Mouse (Mus musculus) left cerebral cortex, postnatal 36 days (tissue): Measurements from ENCODE around the gene Mastl. TPM values are rescaled to one million over a fixed set of nuclear protein-coding genes. Genes with fewer than 3 reads are reported as not detected.

ENCODE experiments used
- DNase-seq, 2 experiments: peaks; one replicate each; pipeline ENCODE4 v3.0.0; 2021 to 2022; ENCODE audit warnings: low spot score in 2 of 2, mixed read lengths in 1 of 2
- intact Hi-C: fragments of 180-260 bp; cut with DNase I; formaldehyde crosslinking; loops from one replicate; pipeline ENCODE4 v1.15.1; 2025
- total RNA-seq, 2 experiments: library from RNA; stranded (reverse); gene quantifications; 2 replicates each; pipeline ENCODE4 v1.2.3; 2021

Gene Mastl
- 1 to 10 TPM; 1.1 TPM for total RNA-seq

- DNase-seq, result peak; percentile 97 to 98
- intact Hi-C loops, result loop anchor here (2.0 kb wide), 1 partner anchor 87 kb away; the partner anchor contains the start of gene Acbd5
Measured at GRCm38 (mm10) chr2:23155777-23156607, at the start of gene Mastl, which contains the start of gene Yme1l1. Mastl (minus strand) TSS chr2:23156024. Yme1l1 (plus strand) TSS chr2:23156369.

GRCm38 (mm10) chr2:23202900-23203670 lies 47.3 kb upstream of the Mastl start:
- DNase-seq, result no peak
- intact Hi-C loops, result no loop called here

GRCm38 (mm10) chr2:23201034-23201433 lies 45.2 kb upstream of the Mastl start:
- no peak for DNase-seq
- intact Hi-C loops, result no loop called here

GRCm38 (mm10) chr2:23194366-23194765 lies 38.5 kb upstream of the Mastl start:
- no peak for DNase-seq
- intact Hi-C loops, result no loop called here

GRCm38 (mm10) chr2:23172305-23172704 lies 16.5 kb upstream of the Mastl start:
- intact Hi-C loops, result no loop called here
- DNase-seq, result no peak

GRCm38 (mm10) chr2:23156608-23157081 lies 821 bp upstream of the Mastl start:
- no peak for DNase-seq
- intact Hi-C loops, result loop anchor here (2.0 kb wide), 1 partner anchor 88 kb away; the partner anchor contains the start of gene Acbd5

GRCm38 (mm10) chr2:23155199-23155621 lies 614 bp downstream of the Mastl start:
- no peak for DNase-seq
- intact Hi-C loops, result no loop called here

- intact Hi-C loops, result no loop called here
- no peak for DNase-seq
Measured at GRCm38 (mm10) chr2:23119573-23119972, 36.3 kb downstream of the Mastl start.

- no peak for DNase-seq
- intact Hi-C loops, result no loop called here
Measured at GRCm38 (mm10) chr2:23102266-23102665, 53.6 kb downstream of the Mastl start.

- intact Hi-C loops, result no loop called here
- no peak for DNase-seq
Measured at GRCm38 (mm10) chr2:23097028-23097427, 58.8 kb downstream of the Mastl start.

- intact Hi-C loops, result no loop called here
- DNase-seq, result no peak
Measured at GRCm38 (mm10) chr2:23092216-23092615, 63.6 kb downstream of the Mastl start.

- intact Hi-C loops, result no loop called here
- DNase-seq, result no peak
Measured at GRCm38 (mm10) chr2:23084540-23084939, 71.3 kb downstream of the Mastl start.

- intact Hi-C loops, result no loop called here
- DNase-seq, result no peak
Measured at GRCm38 (mm10) chr2:23078588-23078987, 77.2 kb downstream of the Mastl start.

GRCm38 (mm10) chr2:23077693-23078092 lies 78.1 kb downstream of the Mastl start:
- no peak for DNase-seq
- intact Hi-C loops, result no loop called here

- DNase-seq, result no peak
- intact Hi-C loops, result no loop called here
Measured at GRCm38 (mm10) chr2:23076783-23077182, 79.0 kb downstream of the Mastl start.

GRCm38 (mm10) chr2:23075846-23076245 lies 80.0 kb downstream of the Mastl start:
- intact Hi-C loops, result no loop called here
- no peak for DNase-seq

- DNase-seq, result no peak
- intact Hi-C loops, result no loop called here
Measured at GRCm38 (mm10) chr2:23071406-23071805, 84.4 kb downstream of the Mastl start.

- no peak for DNase-seq
- intact Hi-C loops, result no loop called here
Measured at GRCm38 (mm10) chr2:23070491-23070890, 85.3 kb downstream of the Mastl start.

GRCm38 (mm10) chr2:23068894-23069744 lies 86.7 kb downstream of the Mastl start:
- intact Hi-C loops, result loop anchor here (1.0 to 2.0 kb wide), 2 partner anchors 29 to 88 kb away; partner anchors contain the start of genes Abi1, Mastl and Yme1l1

More at GRCm38 (mm10) chr2:23068894-23069744, 86.7 kb downstream of the Mastl start:
- peak; percentile 95 for DNase-seq
